Mouse (Mus musculus) T-helper 2 cell (primary cell): Measurements from ENCODE around the gene Mtmr11.
"Not testable (repeated sequence)": the region's sequence is repeated elsewhere in the genome, so short reads cannot be mapped to it uniquely, and the experiment has no call there.

ENCODE experiments used
- in situ Hi-C: fragments of 300-600 bp; cut with MboI, MseI; formaldehyde crosslinking; loops from one replicate; pipeline ENCODE4 v1.15.1; 2025; ENCODE audit warnings: high pct_unique_total_duplicates

Gene Mtmr11

GRCm38 (mm10) chr3:96171583-96172196 lies 9.9 kb downstream of the Mtmr11 start:
- in situ Hi-C loops, result loop anchor here (10.0 kb wide), 1 partner anchor 643 kb away; no protein-coding TSS in a partner anchor

- in situ Hi-C loops, result loop anchor here (10.0 kb wide), 1 partner anchor 642 kb away; no protein-coding TSS in a partner anchor
Observed at GRCm38 (mm10) chr3:96172197-96173178, 10.7 kb downstream of the Mtmr11 start, which contains the start of gene Sf3b4. Gene Sf3b4, plus strand, starts transcription at chr3:96172332.

- in situ Hi-C loops, result loop anchor here (10.0 kb wide), 1 partner anchor 642 kb away; no protein-coding TSS in a partner anchor
Observed at GRCm38 (mm10) chr3:96173185-96173584, 11.4 kb downstream of the Mtmr11 start.

- in situ Hi-C loops, result loop anchor here (10.0 kb wide), 1 partner anchor 641 kb away; no protein-coding TSS in a partner anchor
Observed at GRCm38 (mm10) chr3:96174042-96174441, 12.2 kb downstream of the Mtmr11 start.

DNA sequence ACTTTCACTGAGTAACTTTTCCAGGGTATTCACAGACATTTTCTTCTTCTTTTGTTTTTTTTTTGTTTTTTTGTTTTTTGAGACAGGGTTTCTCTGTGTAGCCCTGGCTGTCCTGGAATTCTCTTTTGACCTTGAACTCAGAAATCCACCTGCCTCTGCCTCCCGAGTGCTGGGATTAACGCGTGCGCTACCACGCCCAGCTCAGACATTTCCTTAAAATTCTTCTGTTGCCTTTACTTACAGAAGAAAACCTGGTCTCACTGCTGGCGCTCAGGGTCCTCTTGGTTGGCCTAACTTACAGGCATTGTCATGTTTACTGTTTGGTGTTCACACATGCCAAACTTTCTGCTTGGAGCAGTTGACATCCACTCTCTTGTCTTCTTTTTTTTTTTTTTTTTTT lies 13.4 kb downstream of the Mtmr11 start:
- in situ Hi-C loops, result loop anchor here (10.0 kb wide), 1 partner anchor 640 kb away; no protein-coding TSS in a partner anchor

DNA sequence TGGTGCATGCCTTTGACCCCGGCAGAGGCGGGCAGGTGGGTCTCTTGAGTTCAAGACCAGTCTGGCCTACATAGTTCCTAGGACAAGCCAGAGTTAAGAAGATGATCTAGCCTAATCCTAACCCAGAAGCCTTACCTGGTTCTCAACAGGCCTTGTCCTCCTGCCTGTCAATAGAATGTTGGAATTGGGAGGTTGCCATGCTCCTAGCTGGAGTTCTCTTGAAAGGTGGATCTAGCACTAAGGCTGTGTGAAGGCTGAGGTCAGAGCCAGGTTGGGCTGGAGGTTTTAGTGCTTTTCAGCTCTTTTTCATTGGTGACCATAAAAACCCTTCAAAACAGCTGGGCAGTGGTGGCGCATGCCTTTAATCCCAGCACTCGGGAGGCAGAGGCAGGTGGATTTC lies 16.6 kb downstream of the Mtmr11 start:
- in situ Hi-C loops, result loop anchor here (10.0 kb wide), 1 partner anchor 636 kb away; no protein-coding TSS in a partner anchor

GRCm38 (mm10) chr3:96178902-96179301 lies 17.1 kb downstream of the Mtmr11 start:
- in situ Hi-C loops, result loop anchor here (10.0 kb wide), 1 partner anchor 636 kb away; no protein-coding TSS in a partner anchor

GRCm38 (mm10) chr3:96179531-96179930 lies 17.7 kb downstream of the Mtmr11 start:
- in situ Hi-C loops, result loop anchor here (10.0 kb wide), 1 partner anchor 635 kb away; no protein-coding TSS in a partner anchor

GRCm38 (mm10) chr3:96180727-96181477 lies 19.1 kb downstream of the Mtmr11 start, which contains the start of gene Sv2a:
Gene Sv2a, plus strand, starts transcription at chr3:96181151.
- in situ Hi-C loops, result loop anchor here (5.0 kb wide), 1 partner anchor 46 kb away; no protein-coding TSS in a partner anchor

DNA sequence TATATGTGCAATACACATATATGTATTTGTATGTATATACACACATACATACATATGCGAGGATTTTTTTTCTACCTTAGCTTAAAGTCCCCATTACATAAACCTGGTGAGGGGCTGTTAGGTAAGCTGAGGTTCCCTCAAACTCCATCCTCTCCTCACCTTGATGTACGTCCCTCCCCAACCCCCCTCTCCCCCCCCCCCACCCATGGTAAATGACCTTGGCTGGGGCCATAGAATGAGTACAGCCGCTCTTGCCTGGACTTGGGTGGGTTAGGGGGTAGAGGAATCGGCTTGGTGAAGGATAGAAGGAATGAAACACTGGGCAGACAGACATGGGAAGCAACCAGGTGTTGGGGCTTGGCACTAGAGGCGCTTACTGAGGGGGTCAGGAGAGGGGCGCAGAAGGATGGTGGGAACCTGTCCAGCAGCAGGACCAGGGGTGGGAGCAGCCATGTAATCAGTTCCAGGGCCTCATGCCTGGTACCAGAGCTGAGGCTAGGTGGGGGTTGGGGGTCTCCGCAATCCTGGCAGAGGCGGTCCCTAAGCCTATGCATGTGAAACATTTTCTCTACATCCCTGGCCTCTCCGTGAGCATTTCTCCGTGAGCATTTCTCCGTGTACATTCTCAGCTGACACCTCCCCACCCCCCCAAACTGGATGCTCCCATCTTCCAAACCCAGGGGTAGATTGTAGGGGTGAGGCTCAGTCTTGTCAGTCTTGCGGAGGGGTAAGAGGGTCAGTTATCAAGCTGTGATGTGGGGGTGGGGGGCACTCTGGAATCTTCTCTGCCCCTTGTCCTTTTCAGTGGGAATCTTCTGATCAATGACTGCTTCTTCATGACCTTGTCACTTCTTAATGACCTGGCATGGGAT lies 19.9 kb downstream of the Mtmr11 start:
- in situ Hi-C loops, result loop anchor here (5.0 kb wide), 1 partner anchor 46 kb away; no protein-coding TSS in a partner anchor

DNA sequence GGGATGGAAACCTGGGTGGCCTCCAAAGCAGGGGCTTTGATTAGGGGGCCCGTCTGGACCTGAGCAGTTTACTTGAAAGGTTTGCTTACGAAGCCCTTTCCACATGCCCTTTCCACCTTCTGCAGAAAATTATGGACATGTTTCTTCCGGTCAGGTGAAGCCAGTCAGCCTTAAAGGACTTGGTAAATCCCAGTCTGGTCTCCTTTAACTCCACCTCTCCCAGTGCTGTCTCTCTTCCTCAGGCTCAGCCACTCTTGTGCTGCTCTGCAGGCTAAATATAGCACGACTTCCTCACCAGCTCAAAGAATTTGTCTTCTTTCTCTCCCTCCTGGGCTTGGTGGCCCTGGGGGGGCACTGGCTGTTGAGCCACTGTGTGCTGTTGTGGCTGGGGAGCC lies 20.6 kb downstream of the Mtmr11 start:
- in situ Hi-C loops, result loop anchor here (5.0 kb wide), 1 partner anchor 45 kb away; no protein-coding TSS in a partner anchor

DNA sequence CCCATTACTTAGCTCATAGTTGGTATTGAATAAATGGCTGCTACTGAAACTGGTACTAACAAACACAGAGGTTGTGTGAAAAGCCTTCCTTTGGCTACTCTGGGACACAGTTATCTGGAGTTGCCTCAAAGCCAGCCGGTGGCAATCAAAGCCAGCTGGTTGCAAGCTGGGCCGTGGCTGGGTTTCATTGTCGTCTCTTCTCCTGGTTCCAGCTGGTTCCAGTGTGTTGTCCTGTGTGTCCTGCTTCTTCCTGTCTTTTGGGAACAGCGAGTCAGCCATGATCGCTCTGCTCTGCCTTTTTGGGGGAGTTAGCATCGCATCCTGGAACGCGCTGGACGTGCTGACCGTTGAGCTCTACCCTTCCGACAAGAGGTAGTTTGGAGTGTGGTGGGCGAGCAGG lies 31.2 kb downstream of the Mtmr11 start:
- in situ Hi-C loops, result no loop called here

- in situ Hi-C loops, result no loop called here
Observed at GRCm38 (mm10) chr3:96194966-96195365, 33.2 kb downstream of the Mtmr11 start.

DNA sequence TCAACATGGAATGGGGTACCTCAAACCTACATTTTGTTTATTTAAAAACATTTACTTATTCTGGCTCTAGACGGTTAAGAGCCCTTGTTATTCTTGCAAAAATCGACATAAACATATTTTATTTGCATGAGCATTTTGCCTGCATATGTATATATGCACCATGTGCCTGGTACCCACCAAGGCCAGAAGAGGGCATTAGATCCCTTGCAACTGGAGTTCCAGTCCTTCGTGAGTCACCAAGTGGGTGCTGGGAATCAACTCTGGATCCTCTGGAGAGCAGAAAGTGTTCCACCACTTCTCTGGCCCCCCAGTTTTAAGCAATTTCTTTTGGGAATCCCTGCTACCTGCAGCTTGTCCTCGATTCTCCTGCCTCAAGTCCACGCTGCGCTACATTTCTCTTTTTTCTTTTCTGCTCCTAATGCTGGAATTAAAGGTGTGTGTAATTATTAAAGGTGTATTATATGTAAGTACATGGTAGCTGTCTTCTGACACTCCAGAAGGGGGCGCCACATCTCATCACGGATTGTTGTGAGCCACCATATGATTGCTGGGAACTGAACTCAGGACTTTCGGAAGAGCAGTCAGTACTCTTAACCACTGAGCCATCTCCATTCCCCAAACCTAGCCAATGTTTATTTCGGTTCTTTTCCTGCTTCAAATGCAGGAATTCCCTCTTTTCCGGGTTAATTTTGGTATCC lies 34.0 kb downstream of the Mtmr11 start:
- in situ Hi-C loops, result no loop called here

- in situ Hi-C loops, result no loop called here
Observed at GRCm38 (mm10) chr3:96196437-96197128, 34.8 kb downstream of the Mtmr11 start.

DNA sequence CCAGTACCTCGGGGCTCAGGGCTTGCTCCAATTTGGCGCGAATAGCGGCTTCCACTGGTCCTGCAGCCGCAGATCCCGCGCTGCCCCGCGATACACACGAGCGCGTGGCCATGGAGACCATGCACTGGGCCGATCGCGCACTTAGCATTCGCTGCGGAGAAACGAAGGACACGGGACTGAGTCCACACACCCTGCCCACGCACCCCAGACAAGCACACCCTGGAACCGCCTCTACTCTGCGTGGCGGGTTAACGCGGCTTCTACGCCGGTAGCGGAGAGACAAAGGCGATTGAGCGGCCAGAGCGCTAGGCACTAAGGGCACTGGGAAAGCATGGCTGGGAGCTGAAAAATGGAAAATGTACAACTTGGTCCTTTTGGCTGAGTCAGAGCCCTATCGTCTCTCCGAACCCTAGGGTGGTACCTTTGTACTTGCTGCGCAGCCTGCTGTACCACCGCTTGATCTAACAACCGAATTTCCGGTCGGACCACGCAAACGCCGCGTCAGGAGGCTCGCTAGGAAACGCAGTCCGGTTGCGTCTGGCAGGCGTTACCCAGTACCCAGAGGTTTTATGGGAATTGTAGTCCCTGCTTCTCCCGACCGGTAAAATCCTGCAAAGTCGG lies 35.4 kb downstream of the Mtmr11 start:
- in situ Hi-C loops, result no loop called here

DNA sequence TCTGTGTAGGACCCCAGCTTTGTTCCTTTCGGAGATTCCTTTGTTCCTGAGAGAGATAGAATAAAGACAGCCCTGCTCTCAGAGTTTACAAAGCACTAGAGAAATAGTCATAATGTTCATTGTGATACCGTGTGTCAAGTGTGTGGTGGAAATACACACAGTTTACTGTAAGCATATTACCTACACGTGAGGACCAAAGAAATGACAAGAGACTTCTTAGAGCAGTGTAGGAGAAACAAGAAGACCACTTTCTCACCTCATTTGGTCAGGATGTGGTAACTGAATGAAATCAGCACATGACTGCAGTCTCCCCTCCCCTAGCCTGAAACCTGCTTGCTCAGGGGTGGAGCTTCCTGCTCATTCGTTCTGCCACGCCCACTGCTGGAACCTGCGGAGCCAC lies 36.4 kb downstream of the Mtmr11 start:
- in situ Hi-C loops, result no loop called here

GRCm38 (mm10) chr3:96198601-96199251 lies 36.9 kb downstream of the Mtmr11 start:
- in situ Hi-C loops, result not testable (repeated sequence)
